Mouse (Mus musculus) CH12.LX (cell line): ENCODE results near the gene Ptgdr2. TPM values are rescaled to one million over a fixed set of nuclear protein-coding genes. Genes with fewer than 3 reads are reported as not detected.

Experiments used
- DNase-seq: peaks from one replicate; pipeline ENCODE4 v3.0.0-alpha.2; 2013; ENCODE audit errors: extremely low read depth
- H3K27ac ChIP-seq: 2 replicates; pipeline ENCODE4 v1.5.1; 2012; ENCODE audit warnings: low read depth, mild to moderate bottlenecking, control low read depth, moderate library complexity; ENCODE audit not compliant: insufficient read depth
- H3K27me3 ChIP-seq: replicated peaks from 2 replicates; pipeline ENCODE3; 2012; ENCODE audit warnings: inconsistent platforms
- H3K36me3 ChIP-seq, 2 experiments: replicated peaks in 1 of 2; 2 replicates each; pipeline versions ENCODE3 to v1.6.1; 2012; ENCODE audit warnings: inconsistent platforms in 1 of 2, low read length in 1 of 2, mild to moderate bottlenecking in 1 of 2, mixed read lengths in 1 of 2, moderate library complexity in 1 of 2; ENCODE audit not compliant: control insufficient read depth in 1 of 2, insufficient read depth in 1 of 2
- H3K4me1 ChIP-seq, 2 experiments: 2 replicates each; pipeline ENCODE4 v1.6.1; 2012; ENCODE audit warnings: inconsistent platforms in 1 of 2, moderate library complexity in 1 of 2; ENCODE audit not compliant: insufficient read depth in 2 of 2, control insufficient read depth in 1 of 2
- H3K4me2 ChIP-seq: 2 replicates; pipeline ENCODE4 v1.6.1; 2012; ENCODE audit warnings: low read depth, mild to moderate bottlenecking, control low read depth; ENCODE audit not compliant: poor library complexity, insufficient read depth, severe bottlenecking
- H3K4me3 ChIP-seq, 3 experiments: fragments of 150-350 bp in 1 of 3; sonication (generic) in 1 of 3; replicated peaks in 1 of 3; 2 replicates each; pipeline versions ENCODE3 to v1.5.1; 2011 to 2012; ENCODE audit warnings: low read depth in 2 of 3, low read length in 2 of 3, mild to moderate bottlenecking in 2 of 3, moderate library complexity in 2 of 3, control low read depth in 1 of 3, improper control_type of control experiment in 1 of 3, inconsistent platforms in 1 of 3, mixed read lengths in 1 of 3; ENCODE audit not compliant: poor library complexity in 1 of 3
- H3K79me2 ChIP-seq: replicated peaks from 2 replicates; pipeline ENCODE4 v1.6.1; 2012; ENCODE audit warnings: mild to moderate bottlenecking, moderate library complexity; ENCODE audit not compliant: control insufficient read depth, poor library complexity, insufficient read depth, severe bottlenecking; ENCODE audit errors: extremely low read depth
- H3K9ac ChIP-seq: 2 replicates; pipeline ENCODE4 v1.6.1; 2012; ENCODE audit warnings: low read depth, mild to moderate bottlenecking, control low read depth, moderate library complexity; ENCODE audit not compliant: insufficient read depth
- H3K9me3 ChIP-seq: replicated peaks from 2 replicates; pipeline ENCODE3; 2012; ENCODE audit warnings: low read length, inconsistent platforms, mixed read lengths
- BHLHE40 ChIP-seq: IDR thresholded peaks from 2 replicates; pipeline ENCODE4 v1.6.1; 2011; ENCODE audit warnings: mild to moderate bottlenecking, low read depth, low read length, improper control_type of control experiment
- CHD1 ChIP-seq: IDR thresholded peaks from 2 replicates; pipeline ENCODE4 v1.6.1; 2012; ENCODE audit warnings: low read depth, low read length, improper control_type of control experiment, inconsistent platforms
- E2F4 ChIP-seq: IDR thresholded peaks from 2 replicates; pipeline ENCODE4 v1.6.1; 2011; ENCODE audit warnings: low read depth, low read length, improper control_type of control experiment; ENCODE audit not compliant: insufficient replicate concordance
- ELF1 ChIP-seq: IDR thresholded peaks from 2 replicates; pipeline ENCODE4 v1.6.1; 2014; ENCODE audit warnings: low read depth, mild to moderate bottlenecking, inconsistent platforms, low read length, improper control_type of control experiment
- EP300 ChIP-seq: IDR thresholded peaks from 2 replicates; pipeline ENCODE4 v1.6.1; 2011; ENCODE audit warnings: low read length, improper control_type of control experiment
- GABPA ChIP-seq: IDR thresholded peaks from 2 replicates; pipeline ENCODE4 v1.6.1; 2012; ENCODE audit warnings: low read depth, low read length, improper control_type of control experiment, inconsistent platforms; ENCODE audit not compliant: insufficient replicate concordance
- HCFC1 ChIP-seq: IDR thresholded peaks from 2 replicates; pipeline ENCODE4 v1.6.1; 2012; ENCODE audit warnings: low read depth, mild to moderate bottlenecking, inconsistent platforms, low read length, improper control_type of control experiment
- IRF4 ChIP-seq: IDR thresholded peaks from 2 replicates; pipeline ENCODE4 v1.6.1; 2014; ENCODE audit warnings: low read depth, mild to moderate bottlenecking, inconsistent platforms, low read length, improper control_type of control experiment
- JUN ChIP-seq: IDR thresholded peaks from 2 replicates; pipeline ENCODE4 v1.6.1; 2011; ENCODE audit warnings: low read depth, mild to moderate bottlenecking, low read length, improper control_type of control experiment, moderate library complexity; ENCODE audit not compliant: insufficient read depth
- JUND ChIP-seq: conservative IDR thresholded peaks from 2 replicates; pipeline ENCODE4 v1.6.1; 2011; ENCODE audit warnings: low read depth, low read length, improper control_type of control experiment
- KAT2A ChIP-seq: IDR thresholded peaks from 2 replicates; pipeline ENCODE4 v1.6.1; 2012; ENCODE audit warnings: low read length, improper control_type of control experiment, inconsistent platforms; ENCODE audit not compliant: insufficient replicate concordance
- MAFK ChIP-seq: IDR thresholded peaks from 2 replicates; pipeline ENCODE4 v1.6.1; 2011; ENCODE audit warnings: low read length, improper control_type of control experiment; ENCODE audit not compliant: insufficient replicate concordance
- MAX ChIP-seq: IDR thresholded peaks from 2 replicates; pipeline ENCODE4 v1.6.1; 2011; ENCODE audit warnings: low read length, improper control_type of control experiment
- MAZ ChIP-seq: IDR thresholded peaks from 2 replicates; pipeline ENCODE4 v1.6.1; 2012; ENCODE audit warnings: low read depth, mild to moderate bottlenecking, inconsistent platforms, low read length, improper control_type of control experiment, moderate library complexity
- MYC ChIP-seq: IDR thresholded peaks from 2 replicates; pipeline ENCODE4 v1.6.1; 2011; ENCODE audit warnings: low read depth, mild to moderate bottlenecking, improper control_type of control experiment, low read length
- NELFE ChIP-seq: IDR thresholded peaks from 2 replicates; pipeline ENCODE4 v1.6.1; 2011; ENCODE audit warnings: low read depth, low read length, improper control_type of control experiment
- NRF1 ChIP-seq: IDR thresholded peaks from 2 replicates; pipeline ENCODE4 v1.6.1; 2014; ENCODE audit warnings: low read depth, mild to moderate bottlenecking, inconsistent platforms, low read length, improper control_type of control experiment, moderate library complexity
- PAX5 ChIP-seq: IDR thresholded peaks from 2 replicates; pipeline ENCODE4 v1.6.1; 2012; ENCODE audit warnings: low read length, inconsistent platforms, mixed read lengths
- POLR2A ChIP-seq: IDR thresholded peaks from 2 replicates; pipeline ENCODE4 v1.6.1; 2011; ENCODE audit warnings: low read depth, mild to moderate bottlenecking, improper control_type of control experiment, low read length
- RAD21 ChIP-seq: IDR thresholded peaks from 2 replicates; pipeline ENCODE4 v1.6.1; 2011; ENCODE audit warnings: low read depth, mild to moderate bottlenecking, low read length, improper control_type of control experiment, moderate library complexity
- RCOR1 ChIP-seq: conservative IDR thresholded peaks from 2 replicates; pipeline ENCODE4 v1.6.1; 2012; ENCODE audit warnings: low read depth, mild to moderate bottlenecking, inconsistent platforms, low read length, improper control_type of control experiment
- SIN3A ChIP-seq: IDR thresholded peaks from 2 replicates; pipeline ENCODE4 v1.6.1; 2012; ENCODE audit warnings: low read length, improper control_type of control experiment, inconsistent platforms
- SMC3 ChIP-seq: IDR thresholded peaks from 2 replicates; pipeline ENCODE4 v1.6.1; 2011; ENCODE audit warnings: low read depth, low read length, improper control_type of control experiment
- TBP ChIP-seq: conservative IDR thresholded peaks from 2 replicates; pipeline ENCODE4 v1.6.1; 2011; ENCODE audit warnings: low read depth, low read length, improper control_type of control experiment
- UBTF ChIP-seq: IDR thresholded peaks from 2 replicates; pipeline ENCODE4 v1.6.1; 2012; ENCODE audit warnings: low read depth, mild to moderate bottlenecking, inconsistent platforms, low read length, improper control_type of control experiment, moderate library complexity
- ZC3H11A ChIP-seq: IDR thresholded peaks from 2 replicates; pipeline ENCODE4 v1.6.1; 2012; ENCODE audit warnings: low read depth, mild to moderate bottlenecking, inconsistent platforms, low read length, improper control_type of control experiment
- ZKSCAN1 ChIP-seq: IDR thresholded peaks from 2 replicates; pipeline ENCODE4 v1.6.1; 2012; ENCODE audit warnings: low read depth, inconsistent platforms, low read length, improper control_type of control experiment, borderline replicate concordance
- ZMIZ1 ChIP-seq: IDR thresholded peaks from 2 replicates; pipeline ENCODE4 v1.6.1; 2012; ENCODE audit warnings: low read depth, mild to moderate bottlenecking, inconsistent platforms, low read length, improper control_type of control experiment
- dilution Hi-C: fragments of 300-500 bp; cut with MboI; formaldehyde crosslinking; loops from 2 replicates; pipeline ENCODE4 v1.14.3; 2020; ENCODE audit warnings: low sequenced_read_pairs; ENCODE audit not compliant: extremely low pct_unique_long_range_greater_than_20kb, extremely low pct_ligation_motif_present
- in situ Hi-C: fragments of 300-500 bp; cut with MboI; formaldehyde crosslinking; loops from 3 replicates; pipeline ENCODE4 v1.14.3; 2019; ENCODE audit warnings: low sequenced_read_pairs, low pct_ligation_motif_present, low pct_unique_long_range_greater_than_20kb, mixed read lengths
- polyA plus RNA-seq: library from polyadenylated mRNA; unstranded; fragments of >175 nt; gene quantifications from 2 replicates; pipeline ENCODE4 v1.2.1, GENCODE M21; 2012; ENCODE audit warnings: low read depth; ENCODE audit not compliant: insufficient read length
- total RNA-seq, 2 experiments: library from RNA; depleted of rRNA; stranded (reverse); fragments of 300-350 nt in 1 of 2; fragments of >200 nt in 1 of 2; gene quantifications; 2 replicates each; pipeline ENCODE4 v1.2.3; 2012 to 2014

Ptgdr2 gene
- total and polyA plus RNA-seq, 3 experiments, result 0.13 TPM; not detected in 2

- H3K9ac ChIP-seq, result no peak overlapping the region
- peaks cover 0 to 15% of the 10 kb centered on the region in 2 experiments; a peak in 2 of 4 replicates for H3K4me1 ChIP-seq
- peaks cover 2% of the 10 kb centered on the region for H3K27me3 ChIP-seq
- no peaks in the 10 kb centered on the region for H3K79me2 ChIP-seq
- no peak overlapping the region for H3K4me2 ChIP-seq
- H3K27ac ChIP-seq, result no peak overlapping the region
- DNase-seq, result no peak
- H3K36me3 ChIP-seq, result no peaks in the 10 kb centered on the region
- H3K9me3 ChIP-seq, result no peaks in the 10 kb centered on the region
- TF ChIP-seq ELF1 (no peak), NELFE (no peak), SMC3 (no peak), E2F4 (no peak), EP300 (no peak), RAD21 (no peak), JUND (no peak), ZMIZ1 (no peak), SIN3A (no peak), NRF1 (no peak), HCFC1 (no peak), IRF4 (no peak), POLR2A (no peak), RCOR1 (no peak), TBP (no peak)
- H3K4me3 ChIP-seq, result no peak overlapping the region
- dilution Hi-C loops (no loop called here), in situ Hi-C loops (no loop called here)
These were observed 12.7 kb upstream of the Ptgdr2 start for GRCm38 (mm10) chr19:10924220-10924619.

GRCm38 (mm10) chr19:10926123-10926621, 10.8 kb upstream of the Ptgdr2 start:
- Histone ChIP-seq H3K9me3 (peaks cover under 1% of the 10 kb centered on the region), H3K4me3 (no peak overlapping the region), H3K9ac (no peak overlapping the region), H3K36me3 (no peaks in the 10 kb centered on the region), H3K4me2 (no peak overlapping the region), H3K27ac (no peak overlapping the region), H3K4me1 (peaks cover 3 to 12% of the 10 kb centered on the region in 2 experiments; a peak in 3 of 4 replicates), H3K79me2 (no peaks in the 10 kb centered on the region), H3K27me3 (peaks cover 2% of the 10 kb centered on the region)
- in situ Hi-C loops, result no loop called here
- DNase-seq, result no peak
- TF ChIP-seq GABPA (no peak), ZC3H11A (no peak), TBP (no peak), JUN (no peak), BHLHE40 (no peak), NELFE (no peak), MAFK (no peak), E2F4 (no peak), CHD1 (no peak), KAT2A (no peak), MYC (no peak), MAZ (no peak), POLR2A (no peak), PAX5 (no peak), IRF4 (no peak), MAX (no peak), ZKSCAN1 (no peak), UBTF (no peak), RCOR1 (no peak), JUND (no peak)
- dilution Hi-C loops, result no loop called here
